In genomic region chr6:115524449-115524990, GRCm38 (mm10) we compare ENCODE assay signal across 16 mouse cellular contexts. TPM values are rescaled to one million over a fixed set of nuclear protein-coding genes. Genes with fewer than 3 reads are reported as not detected.
A peak's percentile ranks its signal among the peaks of the same experiment; 100 is the strongest.
DNase-seq lines count a peak whose midpoint lies in the region; ATAC-seq and TF ChIP-seq lines count a peak whose summit lies in the region.
"Had no signal": no experiment of that assay in that cellular context is flagged by ENCODE, and none has a peak within 500 bp of the region (broad histone marks: within the 10 kb centered on the region; RNA-seq: fewer than 3 reads in every experiment).

No protein-coding gene starts in this region.

- WGBS in kidney, embryonic 16.5 days: 57% methylated on average over 9 of the region's 9 CpGs
- 50% methylated on average over 9 of the region's 9 CpGs for WGBS in lung, postnatal 0 days

- H3K4me1 ChIP-seq in kidney, embryonic 16.5 days (ENCODE audit: insufficient read depth, low read length): peaks cover 11% of the 10 kb centered on the region
- peaks cover 19% of the 10 kb centered on the region; the same call in 1 of the 2 replicates for H3K4me1 ChIP-seq in lung, postnatal 0 days (ENCODE audit: insufficient read depth, low read depth, low read length)

- no peaks in the 10 kb centered on the region for H3K9me3 ChIP-seq in kidney, embryonic 16.5 days (ENCODE audit: low read length)
- no peaks in the 10 kb centered on the region for H3K9me3 ChIP-seq in lung, postnatal 0 days (ENCODE audit: low read length)
- H3K9me3 ChIP-seq: embryonic facial prominence, embryonic 15.5 days; forebrain, embryonic 10.5 days; liver, embryonic 15.5 days had no signal

- H3K4me2 ChIP-seq in kidney, embryonic 16.5 days (replicated peaks; ENCODE audit: low read depth, low read length): no peak overlapping the region
- no peak overlapping the region for H3K4me2 ChIP-seq in lung, postnatal 0 days (replicated peaks; ENCODE audit: low read depth, low read length)
- H3K4me2 ChIP-seq: embryonic facial prominence, embryonic 15.5 days; hindbrain, embryonic 14.5 days; liver, embryonic 15.5 days had no signal

- no peak for TF ChIP-seq CTCF in lung, postnatal 0 days (IDR thresholded peaks at IDR 0.05)

- no peak for DNase-seq in kidney, adult 11 months
- no peak for DNase-seq in lung, postnatal 0 days (ENCODE audit: low spot score)
- DNase-seq in lung, adult 18-20 months: no peak
- peak; percentile 51 for DNase-seq in induced T-regulatory cell, adult 2 months (ENCODE audit: low read depth)
- DNase-seq in ovary, adult 18-20 months (ENCODE audit: low spot score): no peak
- no peak for DNase-seq in MN1 (ENCODE audit: low spot score)
- DNase-seq: adrenal gland, postnatal 36 days; cerebellum, adult 8-10 months; gastrocnemius, postnatal 10 days; heart, postnatal 14 days; kidney, adult 18-20 months had no signal

- no peaks in the 10 kb centered on the region for H3K27me3 ChIP-seq in kidney, embryonic 16.5 days (ENCODE audit: insufficient read depth, low read length)
- no peaks in the 10 kb centered on the region for H3K27me3 ChIP-seq in lung, postnatal 0 days (replicated peaks; ENCODE audit: insufficient read depth, low read length)
- H3K27me3 ChIP-seq: liver, embryonic 15.5 days had no signal

- no peak overlapping the region for H3K27ac ChIP-seq in kidney, embryonic 16.5 days (ENCODE audit: low read length)
- no peak overlapping the region for H3K27ac ChIP-seq in lung, postnatal 0 days (ENCODE audit: low read length)
- H3K27ac ChIP-seq: embryonic facial prominence, embryonic 15.5 days; forebrain, embryonic 10.5 days; hindbrain, embryonic 14.5 days; liver, embryonic 15.5 days had no signal

- H3K9ac ChIP-seq in kidney, embryonic 16.5 days (replicated peaks; ENCODE audit: low read length): no peak overlapping the region
- H3K9ac ChIP-seq in lung, postnatal 0 days (replicated peaks; ENCODE audit: low read depth): no peak overlapping the region
- H3K9ac ChIP-seq: embryonic facial prominence, embryonic 15.5 days; hindbrain, embryonic 14.5 days; liver, embryonic 15.5 days had no signal

- peak; percentile 28; the same call in 1 of the 2 replicates for ATAC-seq in kidney, embryonic 16.5 days (ENCODE audit: low FRiP score, low TSS enrichment)
- peak; percentile 49 for ATAC-seq in lung, postnatal 0 days

- H3K36me3 ChIP-seq in kidney, embryonic 16.5 days (ENCODE audit: insufficient read depth, low read length): no peaks in the 10 kb centered on the region
- H3K36me3 ChIP-seq in lung, postnatal 0 days (ENCODE audit: insufficient read depth, low read length): no peaks in the 10 kb centered on the region
- H3K36me3 ChIP-seq: embryonic facial prominence, embryonic 15.5 days; forebrain, embryonic 10.5 days; liver, embryonic 15.5 days had no signal

- TF ChIP-seq EP300 in lung, postnatal 0 days (IDR thresholded peaks at IDR 0.05): no peak

- H3K4me3 ChIP-seq in kidney, embryonic 16.5 days (ENCODE audit: low read length): no peak overlapping the region
- H3K4me3 ChIP-seq in lung, postnatal 0 days (ENCODE audit: low read depth, low read length): no peak overlapping the region
- H3K4me3 ChIP-seq: embryonic facial prominence, embryonic 15.5 days; forebrain, embryonic 10.5 days; liver, embryonic 15.5 days had no signal

RNA-seq across cellular contexts. Expression of gene Tsen2, which starts 19.9 kb away (rescaled TPM):
- 35.0 and 35.2 TPM in 2 replicates for polyA plus RNA-seq in kidney, embryonic 16.5 days (2015; fragmentation: Nextera tagmentation; extraction: Ambion mirVana)
- polyA plus RNA-seq in lung, postnatal 0 days (2015; fragmentation: Nextera tagmentation; extraction: Ambion mirVana): 8.7 and 9.6 TPM in 2 replicates
